Mouse (Mus musculus) C2C12 (cell line): ENCODE data around the gene Plekhm1.

Source experiments
- CTCF ChIP-seq: IDR thresholded peaks from one replicate; pipeline ENCODE4 v1.5.1; 2011; ENCODE audit not compliant: control insufficient read depth, insufficient read depth, insufficient read length
- FOSL1 ChIP-seq: IDR thresholded peaks from one replicate; pipeline ENCODE4 v1.8.0; 2011; ENCODE audit warnings: mild to moderate bottlenecking, low read length; ENCODE audit not compliant: poor library complexity, insufficient read depth, severe bottlenecking
- MAX ChIP-seq: IDR thresholded peaks from one replicate; pipeline ENCODE4 v1.6.1; 2011; ENCODE audit warnings: mild to moderate bottlenecking, control low read depth
- MYOG ChIP-seq: IDR thresholded peaks from one replicate; pipeline ENCODE4 v1.6.1; 2011; ENCODE audit not compliant: control insufficient read depth, insufficient read length; ENCODE audit errors: extremely low read depth
- USF1 ChIP-seq: IDR thresholded peaks from one replicate; pipeline ENCODE4 v1.6.1; 2011; ENCODE audit warnings: low read depth, mild to moderate bottlenecking, control low read depth, moderate library complexity

DNA sequence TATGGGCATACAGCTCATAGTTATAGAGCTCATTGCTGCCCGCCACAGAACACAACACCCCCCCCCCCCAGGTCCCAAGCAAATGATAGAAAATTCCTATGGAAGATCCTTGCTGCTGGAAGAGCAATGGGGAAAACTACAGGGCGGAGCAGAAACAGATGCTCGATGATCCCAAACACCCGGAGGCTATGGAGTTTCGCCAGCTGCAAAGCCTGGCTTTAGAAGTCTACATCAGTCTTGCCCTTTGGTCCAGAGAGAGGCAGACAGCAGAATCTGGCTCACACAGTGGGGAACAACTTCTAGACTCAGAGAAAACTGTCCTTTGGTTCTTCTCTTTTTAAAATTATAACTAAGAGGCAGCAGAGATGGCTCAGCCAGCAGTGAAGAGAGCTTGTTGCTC is 76.9 kb downstream of the Plekhm1 start:
- TF ChIP-seq CTCF: no peak
- TF ChIP-seq USF1: no peak
- TF ChIP-seq MAX: no peak
- no peak for TF ChIP-seq FOSL1
- TF ChIP-seq MYOG: no peak
